Mouse (Mus musculus) C2C12 (cell line): Measurements from ENCODE around the gene Pik3cd.

Experiments used
- CEBPB ChIP-seq: IDR thresholded peaks from one replicate; pipeline ENCODE4 v1.6.1; 2011; ENCODE audit warnings: low read depth, mild to moderate bottlenecking, control low read depth, moderate library complexity
- CTCF ChIP-seq: IDR thresholded peaks from one replicate; pipeline ENCODE4 v1.5.1; 2011; ENCODE audit not compliant: control insufficient read depth, insufficient read depth, insufficient read length
- MYOD1 ChIP-seq: IDR thresholded peaks from one replicate; pipeline ENCODE4 v1.6.1; 2011; ENCODE audit warnings: low read depth; ENCODE audit not compliant: control insufficient read depth, insufficient read length

DNA sequence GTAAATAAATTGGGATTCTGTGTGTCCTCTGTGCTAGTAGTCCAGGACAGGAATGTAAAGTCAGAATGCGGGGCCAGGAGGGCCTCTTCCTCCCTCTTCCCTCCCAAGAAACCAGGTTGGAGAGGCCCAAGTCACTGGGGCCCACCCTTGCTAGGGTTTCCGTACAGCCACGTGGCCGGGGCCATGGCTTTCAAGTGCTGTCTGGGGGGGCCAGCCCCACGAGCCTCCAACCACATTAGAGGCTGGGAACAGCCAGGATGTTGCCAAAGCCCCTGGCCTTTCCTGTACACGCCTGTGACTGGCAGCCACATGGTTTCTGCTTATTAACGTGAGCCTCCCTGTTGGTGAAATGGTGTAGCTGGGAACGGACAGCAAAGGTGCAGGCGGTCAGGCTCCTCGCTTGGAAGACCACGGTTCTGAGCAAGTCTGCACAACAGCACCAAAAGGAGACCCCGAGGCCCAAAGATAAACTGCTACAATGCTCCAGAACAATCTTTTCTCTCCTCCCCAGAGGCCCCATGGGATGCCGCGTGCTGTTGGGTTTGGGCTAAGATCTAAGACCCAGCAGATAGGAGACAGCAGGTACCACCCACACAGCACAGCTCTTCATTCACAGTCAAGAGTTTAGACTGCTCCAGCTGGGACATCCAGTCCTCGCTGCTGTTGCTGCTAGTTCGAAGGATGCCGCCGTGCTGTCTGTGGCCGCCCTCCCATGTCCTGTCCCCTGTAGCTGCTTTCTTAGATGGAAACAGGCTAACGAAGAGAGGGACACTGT lies 54.2 kb downstream of the Pik3cd start:
- TF ChIP-seq CTCF (no peak), CEBPB (no peak), MYOD1 (no peak)
